Mouse (Mus musculus) CH12.LX (cell line): Measurements from ENCODE around the gene Gm9970. TPM values are rescaled to one million over a fixed set of nuclear protein-coding genes. Genes with fewer than 3 reads are reported as not detected.
A peak's percentile ranks its signal among the peaks of the same experiment; 100 is the strongest.

Experiments
- DNase-seq: peaks from one replicate; pipeline ENCODE4 v3.0.0-alpha.2; 2013; ENCODE audit errors: extremely low read depth
- H3K27ac ChIP-seq: 2 replicates; pipeline ENCODE4 v1.5.1; 2012; ENCODE audit warnings: low read depth, mild to moderate bottlenecking, control low read depth, moderate library complexity; ENCODE audit not compliant: insufficient read depth
- H3K27me3 ChIP-seq: replicated peaks from 2 replicates; pipeline ENCODE3; 2012; ENCODE audit warnings: inconsistent platforms
- H3K36me3 ChIP-seq, 2 experiments: replicated peaks in 1 of 2; 2 replicates each; pipeline versions ENCODE3 to v1.6.1; 2012; ENCODE audit warnings: inconsistent platforms in 1 of 2, low read length in 1 of 2, mild to moderate bottlenecking in 1 of 2, mixed read lengths in 1 of 2, moderate library complexity in 1 of 2; ENCODE audit not compliant: control insufficient read depth in 1 of 2, insufficient read depth in 1 of 2
- H3K4me1 ChIP-seq, 2 experiments: 2 replicates each; pipeline ENCODE4 v1.6.1; 2012; ENCODE audit warnings: inconsistent platforms in 1 of 2, moderate library complexity in 1 of 2; ENCODE audit not compliant: insufficient read depth in 2 of 2, control insufficient read depth in 1 of 2
- H3K4me2 ChIP-seq: 2 replicates; pipeline ENCODE4 v1.6.1; 2012; ENCODE audit warnings: low read depth, mild to moderate bottlenecking, control low read depth; ENCODE audit not compliant: poor library complexity, insufficient read depth, severe bottlenecking
- H3K4me3 ChIP-seq, 3 experiments: fragments of 150-350 bp in 1 of 3; sonication (generic) in 1 of 3; replicated peaks in 1 of 3; 2 replicates each; pipeline versions ENCODE3 to v1.5.1; 2011 to 2012; ENCODE audit warnings: low read depth in 2 of 3, low read length in 2 of 3, mild to moderate bottlenecking in 2 of 3, moderate library complexity in 2 of 3, control low read depth in 1 of 3, improper control_type of control experiment in 1 of 3, inconsistent platforms in 1 of 3, mixed read lengths in 1 of 3; ENCODE audit not compliant: poor library complexity in 1 of 3
- H3K79me2 ChIP-seq: replicated peaks from 2 replicates; pipeline ENCODE4 v1.6.1; 2012; ENCODE audit warnings: mild to moderate bottlenecking, moderate library complexity; ENCODE audit not compliant: control insufficient read depth, poor library complexity, insufficient read depth, severe bottlenecking; ENCODE audit errors: extremely low read depth
- H3K9ac ChIP-seq: 2 replicates; pipeline ENCODE4 v1.6.1; 2012; ENCODE audit warnings: low read depth, mild to moderate bottlenecking, control low read depth, moderate library complexity; ENCODE audit not compliant: insufficient read depth
- H3K9me3 ChIP-seq: replicated peaks from 2 replicates; pipeline ENCODE3; 2012; ENCODE audit warnings: low read length, inconsistent platforms, mixed read lengths
- BHLHE40 ChIP-seq: IDR thresholded peaks from 2 replicates; pipeline ENCODE4 v1.6.1; 2011; ENCODE audit warnings: mild to moderate bottlenecking, low read depth, low read length, improper control_type of control experiment
- CHD1 ChIP-seq: IDR thresholded peaks from 2 replicates; pipeline ENCODE4 v1.6.1; 2012; ENCODE audit warnings: low read depth, low read length, improper control_type of control experiment, inconsistent platforms
- CHD2 ChIP-seq: IDR thresholded peaks from 2 replicates; pipeline ENCODE4 v1.6.1; 2011; ENCODE audit warnings: low read length, improper control_type of control experiment
- CTCF ChIP-seq, 2 experiments: IDR thresholded peaks in 1 of 2; conservative IDR thresholded peaks in 1 of 2; 2 replicates each; pipeline ENCODE4 v1.5.1; 2011 to 2012; ENCODE audit warnings: low read depth in 2 of 2, low read length in 2 of 2, improper control_type of control experiment in 1 of 2, inconsistent platforms in 1 of 2, mild to moderate bottlenecking in 1 of 2, moderate library complexity in 1 of 2
- EP300 ChIP-seq: IDR thresholded peaks from 2 replicates; pipeline ENCODE4 v1.6.1; 2011; ENCODE audit warnings: low read length, improper control_type of control experiment
- GABPA ChIP-seq: IDR thresholded peaks from 2 replicates; pipeline ENCODE4 v1.6.1; 2012; ENCODE audit warnings: low read depth, low read length, improper control_type of control experiment, inconsistent platforms; ENCODE audit not compliant: insufficient replicate concordance
- HCFC1 ChIP-seq: IDR thresholded peaks from 2 replicates; pipeline ENCODE4 v1.6.1; 2012; ENCODE audit warnings: low read depth, mild to moderate bottlenecking, inconsistent platforms, low read length, improper control_type of control experiment
- IRF4 ChIP-seq: IDR thresholded peaks from 2 replicates; pipeline ENCODE4 v1.6.1; 2014; ENCODE audit warnings: low read depth, mild to moderate bottlenecking, inconsistent platforms, low read length, improper control_type of control experiment
- JUN ChIP-seq: IDR thresholded peaks from 2 replicates; pipeline ENCODE4 v1.6.1; 2011; ENCODE audit warnings: low read depth, mild to moderate bottlenecking, low read length, improper control_type of control experiment, moderate library complexity; ENCODE audit not compliant: insufficient read depth
- JUND ChIP-seq: conservative IDR thresholded peaks from 2 replicates; pipeline ENCODE4 v1.6.1; 2011; ENCODE audit warnings: low read depth, low read length, improper control_type of control experiment
- KAT2A ChIP-seq: IDR thresholded peaks from 2 replicates; pipeline ENCODE4 v1.6.1; 2012; ENCODE audit warnings: low read length, improper control_type of control experiment, inconsistent platforms; ENCODE audit not compliant: insufficient replicate concordance
- MAZ ChIP-seq: IDR thresholded peaks from 2 replicates; pipeline ENCODE4 v1.6.1; 2012; ENCODE audit warnings: low read depth, mild to moderate bottlenecking, inconsistent platforms, low read length, improper control_type of control experiment, moderate library complexity
- MEF2A ChIP-seq: IDR thresholded peaks from 2 replicates; pipeline ENCODE4 v1.6.1; 2014; ENCODE audit warnings: low read depth, mild to moderate bottlenecking, inconsistent platforms, low read length, improper control_type of control experiment, borderline replicate concordance
- MYC ChIP-seq: IDR thresholded peaks from 2 replicates; pipeline ENCODE4 v1.6.1; 2011; ENCODE audit warnings: low read depth, mild to moderate bottlenecking, improper control_type of control experiment, low read length
- NRF1 ChIP-seq: IDR thresholded peaks from 2 replicates; pipeline ENCODE4 v1.6.1; 2014; ENCODE audit warnings: low read depth, mild to moderate bottlenecking, inconsistent platforms, low read length, improper control_type of control experiment, moderate library complexity
- POLR2AphosphoS2 ChIP-seq: IDR thresholded peaks from 2 replicates; pipeline ENCODE4 v1.6.1; 2011; ENCODE audit warnings: low read depth, low read length, improper control_type of control experiment
- SIN3A ChIP-seq: IDR thresholded peaks from 2 replicates; pipeline ENCODE4 v1.6.1; 2012; ENCODE audit warnings: low read length, improper control_type of control experiment, inconsistent platforms
- TBP ChIP-seq: conservative IDR thresholded peaks from 2 replicates; pipeline ENCODE4 v1.6.1; 2011; ENCODE audit warnings: low read depth, low read length, improper control_type of control experiment
- TCF12 ChIP-seq: IDR thresholded peaks from 2 replicates; pipeline ENCODE4 v1.6.1; 2014; ENCODE audit warnings: low read depth, mild to moderate bottlenecking, inconsistent platforms, low read length, improper control_type of control experiment
- UBTF ChIP-seq: IDR thresholded peaks from 2 replicates; pipeline ENCODE4 v1.6.1; 2012; ENCODE audit warnings: low read depth, mild to moderate bottlenecking, inconsistent platforms, low read length, improper control_type of control experiment, moderate library complexity
- USF2 ChIP-seq: conservative IDR thresholded peaks from 2 replicates; pipeline ENCODE4 v1.6.1; 2011; ENCODE audit warnings: low read depth, low read length, improper control_type of control experiment
- ZC3H11A ChIP-seq: IDR thresholded peaks from 2 replicates; pipeline ENCODE4 v1.6.1; 2012; ENCODE audit warnings: low read depth, mild to moderate bottlenecking, inconsistent platforms, low read length, improper control_type of control experiment
- ZMIZ1 ChIP-seq: IDR thresholded peaks from 2 replicates; pipeline ENCODE4 v1.6.1; 2012; ENCODE audit warnings: low read depth, mild to moderate bottlenecking, inconsistent platforms, low read length, improper control_type of control experiment
- dilution Hi-C: fragments of 300-500 bp; cut with MboI; formaldehyde crosslinking; loops from 2 replicates; pipeline ENCODE4 v1.14.3; 2020; ENCODE audit warnings: low sequenced_read_pairs; ENCODE audit not compliant: extremely low pct_unique_long_range_greater_than_20kb, extremely low pct_ligation_motif_present
- in situ Hi-C: fragments of 300-500 bp; cut with MboI; formaldehyde crosslinking; loops from 3 replicates; pipeline ENCODE4 v1.14.3; 2019; ENCODE audit warnings: low sequenced_read_pairs, low pct_ligation_motif_present, low pct_unique_long_range_greater_than_20kb, mixed read lengths
- polyA plus RNA-seq: library from polyadenylated mRNA; unstranded; fragments of >175 nt; gene quantifications from 2 replicates; pipeline ENCODE4 v1.2.1, GENCODE M21; 2012; ENCODE audit warnings: low read depth; ENCODE audit not compliant: insufficient read length
- total RNA-seq, 2 experiments: library from RNA; depleted of rRNA; stranded (reverse); fragments of 300-350 nt in 1 of 2; fragments of >200 nt in 1 of 2; gene quantifications; 2 replicates each; pipeline ENCODE4 v1.2.3; 2012 to 2014

Gm9970 gene
- total and polyA plus RNA-seq, 3 experiments: not detected

DNA sequence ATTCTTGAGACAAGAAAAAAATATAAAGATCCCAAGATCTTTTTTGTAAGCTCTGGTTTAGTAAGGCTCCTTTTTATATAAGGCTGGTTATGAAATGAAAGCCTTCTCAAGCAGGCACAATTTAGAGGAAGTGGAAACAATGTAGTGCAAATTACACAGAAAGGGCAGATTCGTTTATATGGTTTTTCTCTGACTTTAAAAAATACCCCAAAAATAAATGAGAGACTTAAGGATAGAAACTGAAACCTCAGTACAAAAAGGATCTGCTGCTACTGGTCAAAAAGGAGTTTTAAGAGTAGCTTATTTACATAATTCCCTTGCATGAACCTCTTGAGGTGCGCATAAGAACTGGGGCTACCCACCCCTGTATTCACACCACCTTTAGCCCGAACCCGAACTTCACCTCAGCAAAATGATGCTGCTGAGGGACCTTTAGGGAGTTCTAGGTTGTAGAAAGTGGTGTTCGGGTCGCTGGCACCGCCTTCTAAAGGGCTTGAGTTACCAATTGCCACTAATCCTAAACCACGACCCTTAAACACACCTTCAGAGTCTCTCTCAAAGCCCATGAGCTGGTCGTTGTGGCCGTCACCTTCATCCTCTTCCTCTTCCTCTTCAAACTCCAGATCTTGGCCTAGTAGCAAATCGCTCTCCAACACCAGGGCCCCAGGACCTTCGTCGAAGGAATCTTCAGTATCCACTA lies 39.8 kb downstream of the Gm9970 start:
- dilution Hi-C loops (no loop called here), in situ Hi-C loops (no loop called here)
- Histone ChIP-seq H3K4me2 (peak overlapping the region; percentile 94), H3K4me1 (peaks cover 6 to 23% of the 10 kb centered on the region in 2 experiments), H3K27ac (peak overlapping the region; percentile 77), H3K4me3 (peak overlapping the region; percentile 64 to 81 (median 78)), H3K9ac (peak overlapping the region; percentile 92), H3K9me3 (no peaks in the 10 kb centered on the region), H3K79me2 (peaks cover 7% of the 10 kb centered on the region), H3K36me3 (peaks cover 75 to 85% of the 10 kb centered on the region in 2 experiments), H3K27me3 (no peaks in the 10 kb centered on the region)
- 0 out of 2 replicates have a peak, but pooled peaks have one; percentile 30 for TF ChIP-seq TBP
- TF ChIP-seq JUN: no peak
- TF ChIP-seq CTCF (conservative IDR thresholded peaks at IDR 0.05 in 1 of 2, IDR thresholded peaks at IDR 0.05 in 1 of 2; ENCODE audit: low read depth in 2 of 2, low read length in 2 of 2): no peak
- no peak for TF ChIP-seq NRF1
- TF ChIP-seq SIN3A: no peak
- no peak for TF ChIP-seq IRF4
- peak; percentile 51; the same call in 1 of the 2 replicates for TF ChIP-seq CHD2
- peak; percentile 75 for TF ChIP-seq ZMIZ1
- TF ChIP-seq, all 38 proteins: peak for 3
- DNase-seq: peak; percentile 39

DNA sequence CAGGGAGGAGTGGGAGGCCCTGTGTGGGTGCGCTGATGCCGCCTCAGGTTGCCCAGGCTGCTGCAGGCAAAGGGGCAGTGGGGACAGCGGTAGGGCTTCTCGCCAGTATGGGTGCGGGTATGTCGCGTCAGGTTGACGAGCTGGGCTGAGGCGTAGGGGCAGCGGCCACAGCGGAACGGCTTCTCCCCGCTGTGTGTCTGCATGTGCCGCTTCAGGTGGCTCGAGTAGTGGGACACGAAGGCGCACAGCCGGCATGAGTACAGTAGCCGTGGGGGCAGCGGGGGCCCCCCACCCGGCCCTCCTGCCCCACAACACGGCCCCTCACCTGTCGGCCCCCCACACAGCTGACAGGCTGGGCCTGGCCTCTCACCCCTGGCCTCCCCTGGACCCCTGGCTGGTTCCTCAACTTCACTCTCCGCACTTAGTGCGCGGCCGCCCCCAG lies 40.7 kb downstream of the Gm9970 start:
- dilution Hi-C loops: no loop called here
- Histone ChIP-seq H3K4me3 (peak overlapping the region in 2 of 3 experiments; percentile 19 to 81), H3K4me2 (peak overlapping the region; percentile 67; the same call in 1 of the 2 replicates), H3K79me2 (peaks cover 7% of the 10 kb centered on the region), H3K4me1 (peaks cover 6 to 26% of the 10 kb centered on the region in 2 experiments), H3K27me3 (no peaks in the 10 kb centered on the region), H3K9ac (no peak overlapping the region), H3K27ac (no peak overlapping the region), H3K9me3 (no peaks in the 10 kb centered on the region), H3K36me3 (peaks cover 76 to 85% of the 10 kb centered on the region in 2 experiments)
- TF ChIP-seq POLR2AphosphoS2 (no peak), MYC (no peak)
- in situ Hi-C loops: no loop called here
- no peak for DNase-seq

DNA sequence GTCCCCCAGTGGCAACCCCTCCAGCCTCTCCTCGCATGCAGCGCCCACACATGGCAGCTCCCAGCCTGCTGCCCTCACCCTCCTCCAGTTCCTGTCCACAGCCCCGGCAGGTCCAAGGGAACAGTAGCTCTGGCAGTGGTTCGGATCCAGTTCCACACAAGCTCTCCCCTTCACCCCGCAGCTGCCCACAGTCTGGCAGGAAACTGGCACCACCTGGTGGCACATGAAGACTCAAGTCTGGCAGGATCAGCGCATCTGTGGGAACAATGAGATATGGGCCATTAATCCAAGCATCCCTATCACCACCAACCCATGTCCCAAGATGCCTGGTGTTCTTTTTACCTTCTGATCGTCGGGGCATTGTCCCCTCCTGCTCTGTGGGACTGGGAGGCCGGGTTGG lies 41.1 kb downstream of the Gm9970 start:
- no peak overlapping the region for H3K27ac ChIP-seq
- no peak overlapping the region for H3K4me3 ChIP-seq
- no peaks in the 10 kb centered on the region for H3K9me3 ChIP-seq
- no peaks in the 10 kb centered on the region for H3K27me3 ChIP-seq
- H3K4me1 ChIP-seq: peaks cover 6 to 30% of the 10 kb centered on the region in 2 experiments
- peaks cover 7% of the 10 kb centered on the region for H3K79me2 ChIP-seq
- H3K36me3 ChIP-seq: peaks cover 71 to 85% of the 10 kb centered on the region in 2 experiments
- no peak for TF ChIP-seq KAT2A
- no peak for TF ChIP-seq HCFC1
- TF ChIP-seq MEF2A: no peak
- TF ChIP-seq JUND: no peak
- TF ChIP-seq BHLHE40: no peak
- no peak for TF ChIP-seq UBTF
- no peak for TF ChIP-seq CHD1
- TF ChIP-seq MAZ: no peak
- no peak for TF ChIP-seq EP300
- no peak for TF ChIP-seq ZC3H11A
- TF ChIP-seq USF2: no peak
- no peak for TF ChIP-seq TCF12
- no peak for TF ChIP-seq GABPA
- dilution Hi-C loops (no loop called here), in situ Hi-C loops (no loop called here)
- H3K9ac ChIP-seq: no peak overlapping the region
- no peak for DNase-seq
- H3K4me2 ChIP-seq: no peak overlapping the region
